Mouse (Mus musculus): ENCODE measurements around the gene Carmil2.

The Carmil2 gene

DNA sequence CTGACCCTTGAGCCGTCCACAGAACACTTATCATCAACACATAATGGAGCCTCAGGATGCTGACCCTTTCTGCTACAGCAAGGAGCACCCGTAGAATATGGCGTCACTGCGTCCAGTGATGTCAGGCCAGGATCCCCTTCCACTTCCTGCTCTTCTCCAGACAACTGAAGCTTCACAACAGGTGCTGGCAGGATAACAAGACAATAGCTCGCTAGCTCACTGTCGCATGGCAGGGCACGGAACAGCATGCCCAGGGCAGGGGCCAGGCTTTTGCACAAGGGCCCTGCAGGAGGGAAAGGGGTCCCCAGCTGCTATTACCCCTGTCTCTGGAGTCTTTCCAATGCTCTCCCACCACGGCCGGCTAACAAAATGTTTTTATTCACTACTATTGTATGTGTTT is 36.8 kb downstream of the Carmil2 start:
- DNase-seq (ENCODE audit: low read depth, low spot score): no peak

DNA sequence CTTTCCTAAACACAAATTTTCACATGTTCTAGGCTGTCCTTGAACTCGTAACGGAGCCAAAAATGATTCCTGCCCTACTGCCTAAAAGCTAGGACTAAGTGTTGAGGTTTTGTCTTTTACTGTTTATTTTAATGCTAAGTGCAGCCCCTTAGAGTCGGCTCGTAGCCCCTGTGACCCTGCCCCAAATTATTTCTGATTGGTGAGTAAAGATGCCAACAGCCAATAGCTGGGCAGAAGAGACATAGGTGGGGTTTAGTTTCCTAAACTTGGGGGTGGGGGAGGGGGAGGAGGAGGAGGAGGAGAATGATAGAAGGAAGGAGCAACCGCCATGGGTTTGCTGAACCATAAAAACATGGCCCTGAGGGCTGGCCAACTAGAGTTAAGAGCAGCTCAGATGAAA is 39.7 kb downstream of the Carmil2 start:
- DNase-seq (ENCODE audit: low read depth, low spot score): no peak

DNA sequence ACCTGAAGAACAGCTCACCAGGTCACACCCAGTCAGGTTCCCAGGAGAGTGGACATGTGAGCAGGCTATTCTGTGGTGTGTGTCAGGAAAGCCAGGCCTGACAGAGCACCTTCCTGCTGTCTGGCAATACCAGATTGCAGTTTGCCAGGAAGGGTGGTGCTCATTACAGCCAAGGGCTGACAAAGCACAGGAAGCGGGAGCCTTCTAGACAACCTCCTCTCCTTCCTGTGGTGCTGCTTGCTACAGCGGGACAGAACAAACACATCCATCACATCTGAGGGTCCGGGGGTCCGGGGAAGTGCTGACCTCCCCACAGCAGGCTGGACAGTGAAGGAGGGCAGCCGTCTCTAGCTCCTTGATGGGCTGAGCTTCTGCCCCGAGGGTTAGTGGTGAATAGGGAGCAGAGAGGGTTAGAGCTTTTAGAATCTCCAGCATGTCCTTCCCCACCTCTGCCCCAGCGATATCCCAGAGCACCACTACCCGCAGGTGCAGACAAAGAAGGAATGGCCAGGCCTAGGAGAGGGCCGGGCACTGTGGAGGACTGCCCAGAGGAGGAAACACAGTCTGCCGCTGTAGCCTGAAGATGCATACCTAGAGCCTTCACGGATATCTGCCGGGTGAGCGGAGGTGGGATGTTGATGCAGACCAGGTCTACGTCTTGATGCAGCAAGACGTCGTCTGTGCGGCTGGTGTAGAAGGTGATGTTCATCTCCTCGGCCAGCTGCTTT is 41.5 kb downstream of the Carmil2 start:
- no peak for DNase-seq (ENCODE audit: low read depth, low spot score)

DNA sequence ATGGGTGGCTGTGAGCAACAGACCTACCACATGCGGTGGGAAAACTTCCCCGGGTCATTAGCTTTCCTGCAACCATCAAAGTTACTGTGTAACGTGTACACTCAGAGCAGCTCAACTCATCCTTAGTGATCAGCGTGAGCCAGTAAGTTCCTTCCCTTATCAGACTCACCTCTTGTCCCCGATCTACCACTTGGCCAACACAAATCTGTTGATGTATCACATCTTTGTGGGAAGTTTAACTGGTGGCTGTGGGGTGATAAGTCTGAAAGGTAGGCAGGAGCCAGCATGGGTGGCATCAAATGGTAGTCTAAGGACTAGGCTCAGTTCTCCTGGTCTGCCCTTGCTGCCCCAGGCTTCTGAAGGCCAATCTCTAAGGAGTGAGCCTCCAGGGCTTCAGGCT is 46.1 kb downstream of the Carmil2 start:
- DNase-seq (ENCODE audit: low read depth, low spot score): no peak

DNA sequence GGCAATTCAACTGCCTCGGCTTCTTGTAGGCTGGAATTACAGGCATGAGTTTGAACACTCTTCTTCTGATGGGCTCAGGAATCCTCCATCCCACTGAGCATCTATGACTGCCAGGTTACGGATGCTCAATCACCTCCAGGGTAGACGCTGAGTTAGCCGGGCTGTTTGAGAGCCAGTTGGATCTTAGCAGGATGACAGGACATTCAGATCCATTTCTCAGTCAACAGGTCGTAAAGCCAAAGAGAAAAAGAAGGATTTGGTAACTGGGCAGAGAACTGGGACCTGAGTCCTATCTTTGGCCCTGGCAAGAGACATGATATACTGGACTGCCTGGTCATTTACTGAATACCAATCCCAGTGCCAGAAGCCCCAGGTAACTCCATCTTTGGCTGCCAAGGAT is 53.1 kb downstream of the Carmil2 start:
- no peak for DNase-seq (ENCODE audit: low read depth, low spot score)

DNA sequence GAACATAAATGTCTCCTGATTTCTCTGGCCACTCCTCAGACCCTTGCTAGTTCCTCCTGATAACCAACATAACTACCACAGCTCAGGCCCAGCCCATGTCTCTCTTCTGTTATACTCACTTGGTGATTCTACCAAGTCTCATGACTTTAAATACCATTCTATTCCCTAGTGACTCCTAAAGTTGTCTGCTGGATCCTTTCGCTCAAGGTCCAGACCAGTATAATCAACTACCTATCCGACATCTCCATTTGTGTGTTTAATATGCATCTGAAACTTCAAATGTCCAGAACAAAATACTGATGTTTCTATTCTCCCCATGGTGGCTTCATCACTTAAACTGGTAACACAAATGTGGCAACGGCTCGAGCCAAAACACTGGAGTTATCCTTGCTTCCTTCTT is 57.2 kb downstream of the Carmil2 start:
- no peak for DNase-seq (ENCODE audit: low read depth, low spot score)
